Mouse (Mus musculus) olfactory bulb, adult 2 months (tissue): ENCODE measurements around the gene Actr1b.

Experiments used
- CTCF ChIP-seq: fragments of 200-500 bp; IDR thresholded peaks from 2 replicates; pipeline ENCODE4 v1.5.1; 2012; ENCODE audit warnings: low read depth, mild to moderate bottlenecking, low read length, moderate library complexity; ENCODE audit not compliant: insufficient read depth
- POLR2A ChIP-seq: fragments of 200-500 bp; IDR thresholded peaks from 2 replicates; pipeline ENCODE4 v1.6.1; 2012; ENCODE audit warnings: mild to moderate bottlenecking, low read depth, low read length, moderate library complexity; ENCODE audit not compliant: insufficient read depth

- TF ChIP-seq CTCF (no peak), POLR2A (no peak)
These were observed 5.6 kb downstream of the Actr1b start for GRCm38 (mm10) chr1:36708626-36709025.
